Mouse (Mus musculus): ENCODE data around the gene Zkscan4.

DNA sequence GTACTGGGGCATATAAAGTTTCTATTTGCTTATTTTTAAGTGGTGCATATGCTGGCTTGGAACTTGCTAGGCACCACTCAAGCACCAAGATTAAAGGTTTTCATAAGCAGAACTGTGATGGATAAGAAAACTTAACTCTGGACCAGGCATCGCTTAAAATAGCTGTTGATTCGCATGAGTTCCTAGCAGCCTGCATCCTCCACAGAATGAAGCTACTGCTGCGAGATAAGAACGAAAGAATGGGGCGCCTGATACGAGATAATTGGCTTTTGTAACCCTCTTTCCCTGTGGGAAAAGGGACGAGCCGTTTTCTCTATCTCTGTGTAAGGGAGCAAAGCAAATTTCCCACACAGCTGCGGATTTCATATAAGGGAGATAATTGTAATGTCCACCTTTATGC, 9.6 kb upstream of the Zkscan4 start:
- TF ChIP-seq POLR2A (IDR thresholded peaks at IDR 0.05; ENCODE audit: borderline replicate concordance, insufficient read depth, low read length) (no peak), CTCF (IDR thresholded peaks at IDR 0.05; ENCODE audit: borderline replicate concordance, insufficient read depth, low read depth, low read length) (no peak)
